Mouse (Mus musculus) spleen, adult 2 months (tissue): Measurements from ENCODE around the gene Rap1gap.

Experiments used
- CTCF ChIP-seq: fragments of 200-500 bp; IDR thresholded peaks from 2 replicates; pipeline ENCODE4 v1.5.1; 2011; ENCODE audit warnings: mild to moderate bottlenecking, inconsistent platforms; ENCODE audit not compliant: insufficient read depth, insufficient read length, insufficient replicate concordance; ENCODE audit errors: extremely low read depth
- POLR2A ChIP-seq: fragments of 200-500 bp; IDR thresholded peaks from 2 replicates; pipeline ENCODE4 v1.6.1; 2011; ENCODE audit warnings: low read depth, low read length, inconsistent platforms

- no peak for TF ChIP-seq POLR2A
- no peak for TF ChIP-seq CTCF
Observed at GRCm38 (mm10) chr4:137629354-137629753, 35.2 kb upstream of the Rap1gap start.
